Mouse (Mus musculus): ENCODE measurements around the gene Arhgef15.
"Not testable (repeated sequence)": the region's sequence is repeated elsewhere in the genome, so short reads cannot be mapped to it uniquely, and the experiment has no call there.

Arhgef15 gene

DNA sequence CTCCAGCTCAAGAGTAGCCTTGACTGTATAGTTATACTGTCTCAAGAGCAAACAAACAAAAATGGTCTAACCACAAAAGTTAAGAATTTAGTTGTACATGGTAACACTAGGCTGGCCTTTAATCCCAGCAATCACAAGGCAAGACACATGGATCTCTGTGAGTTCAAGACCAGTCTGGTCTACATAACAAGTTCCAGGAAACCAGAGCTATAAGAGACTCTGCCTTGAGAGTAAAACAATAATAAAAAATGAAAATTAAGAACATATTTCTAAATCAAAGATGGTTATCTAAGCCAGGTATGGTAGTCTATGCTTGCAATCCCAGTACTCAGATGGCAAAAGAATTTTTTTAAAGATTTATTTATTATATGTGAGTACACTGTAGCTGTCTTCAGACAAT lies 7.8 kb upstream of the Arhgef15 start:
- no peak for DNase-seq

DNA sequence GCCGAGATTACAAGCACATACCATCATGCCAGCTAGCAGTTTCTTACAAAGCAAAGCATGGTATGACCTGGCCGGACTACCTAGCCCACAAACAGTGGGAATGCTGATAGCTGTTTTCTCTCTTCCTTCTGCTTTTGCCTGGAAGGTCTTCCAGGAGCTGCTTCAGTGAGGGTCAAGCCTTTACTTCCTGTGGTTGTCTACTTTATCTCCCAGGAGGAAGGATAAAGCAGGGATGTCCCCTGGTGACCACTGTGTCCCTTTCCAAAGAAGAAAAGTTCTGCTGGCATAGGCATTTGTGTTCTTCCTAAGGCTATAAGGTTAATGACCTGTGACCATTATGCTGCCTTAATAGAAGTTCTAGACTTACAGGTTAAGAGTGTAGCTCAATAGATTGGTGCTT lies 6.1 kb upstream of the Arhgef15 start:
- DNase-seq: no peak

- DNase-seq: not testable (repeated sequence)
These were observed 4.9 kb upstream of the Arhgef15 start for GRCm38 (mm10) chr11:68962159-68962558.

DNA sequence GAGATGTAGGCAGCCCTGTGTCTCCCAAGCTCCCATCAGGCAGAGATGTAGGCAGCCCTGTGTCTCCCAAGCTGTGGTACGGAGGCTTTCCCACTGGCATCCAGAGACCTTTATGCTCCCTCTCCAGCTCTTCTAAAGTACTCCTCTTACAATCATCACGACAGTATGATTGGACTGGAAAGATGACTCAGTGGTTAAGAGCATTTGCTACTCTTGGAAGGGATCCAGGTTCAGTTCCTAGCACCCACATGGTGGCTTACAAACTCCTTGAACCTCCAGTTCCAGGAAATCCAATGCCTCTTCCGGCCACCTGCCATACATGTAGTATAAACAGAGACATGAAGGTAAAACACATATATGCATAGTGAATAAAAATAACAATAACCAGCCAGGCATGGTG lies 4.3 kb upstream of the Arhgef15 start:
- no peak for DNase-seq

- no peak for DNase-seq
These were observed 691 bp upstream of the Arhgef15 start for GRCm38 (mm10) chr11:68957971-68958370.

GRCm38 (mm10) chr11:68956697-68957096 lies 583 bp downstream of the Arhgef15 start:
- no peak for DNase-seq

DNA sequence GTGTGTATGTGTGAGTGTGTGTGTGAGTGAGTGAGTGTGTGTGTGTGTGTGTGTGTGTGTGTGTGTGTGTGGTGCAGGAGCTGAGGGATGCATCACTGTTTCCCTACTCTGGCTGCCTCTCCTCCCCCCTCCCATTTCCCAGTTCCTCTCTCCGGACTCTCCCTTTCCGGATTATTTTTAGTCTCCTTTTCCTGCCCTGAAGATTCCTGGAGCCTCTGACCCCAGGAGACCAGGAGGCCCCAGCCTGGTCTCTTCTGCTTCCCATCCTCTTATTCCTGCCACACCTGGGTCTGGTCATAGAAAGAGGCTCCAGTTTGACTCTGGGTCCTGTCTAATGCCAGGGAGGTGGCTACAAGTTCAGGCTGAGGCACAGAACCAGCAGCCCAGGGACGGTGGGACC lies 1.2 kb downstream of the Arhgef15 start:
- no peak for DNase-seq

DNA sequence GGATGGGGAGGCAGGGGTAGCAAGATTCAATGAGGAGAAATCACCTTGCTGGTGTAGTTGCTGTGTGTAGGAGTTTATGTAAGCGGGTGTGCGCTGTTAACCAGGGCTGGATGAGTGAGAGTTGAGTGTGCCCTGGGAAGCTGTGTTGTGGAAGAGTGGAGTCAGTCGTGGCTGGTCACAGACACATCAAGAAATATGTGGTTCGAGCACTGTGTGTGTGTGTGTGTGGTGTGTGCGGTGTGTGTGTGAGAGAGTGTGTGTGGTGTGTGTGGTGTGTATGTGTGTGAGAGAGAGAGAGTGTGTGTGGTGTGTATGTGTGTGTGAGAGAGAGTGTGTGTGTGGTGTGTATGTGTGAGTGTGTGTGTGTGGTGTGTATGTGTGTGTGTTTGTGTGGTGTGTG lies 1.8 kb downstream of the Arhgef15 start:
- no peak for DNase-seq

DNA sequence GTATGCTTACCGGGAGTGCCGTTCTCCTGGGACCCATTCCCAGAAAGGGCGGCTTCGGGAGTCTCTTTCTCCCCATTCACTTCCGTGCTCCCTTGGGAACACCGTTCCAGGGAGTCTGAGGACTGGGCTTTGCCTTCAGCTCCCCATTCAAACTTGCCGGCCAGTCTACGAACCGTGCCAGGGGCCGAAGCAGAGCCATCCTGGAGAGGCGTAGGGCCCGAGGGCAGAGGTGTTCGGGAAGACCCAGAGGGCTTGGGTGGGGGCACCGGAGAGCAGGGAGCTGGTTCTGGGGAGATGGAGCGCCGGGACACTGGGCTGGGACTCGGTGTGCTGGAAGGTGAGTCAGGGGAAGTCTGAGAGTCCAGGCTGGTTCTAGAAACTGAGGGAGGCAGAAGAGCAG lies 2.9 kb downstream of the Arhgef15 start:
- DNase-seq: no peak

DNA sequence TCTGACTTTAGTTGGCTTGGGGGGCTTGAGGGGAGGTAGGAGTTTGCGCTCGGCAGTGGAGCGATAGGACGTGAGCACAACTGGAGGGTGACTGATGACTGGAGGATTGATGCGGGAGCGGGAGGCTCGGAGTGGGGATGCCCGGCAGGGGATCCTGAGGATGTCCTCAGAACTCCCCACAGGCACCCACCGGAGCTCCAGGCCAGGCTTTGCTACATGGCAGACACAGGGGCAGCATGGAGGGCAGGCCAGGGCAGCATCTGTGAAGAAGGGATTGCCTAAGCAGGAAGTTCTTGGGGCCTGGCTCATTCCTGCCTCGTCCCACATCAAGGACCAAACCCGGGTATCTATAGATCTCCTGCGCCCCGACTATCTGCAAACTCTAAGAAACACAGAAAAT lies 3.4 kb downstream of the Arhgef15 start:
- no peak for DNase-seq

DNA sequence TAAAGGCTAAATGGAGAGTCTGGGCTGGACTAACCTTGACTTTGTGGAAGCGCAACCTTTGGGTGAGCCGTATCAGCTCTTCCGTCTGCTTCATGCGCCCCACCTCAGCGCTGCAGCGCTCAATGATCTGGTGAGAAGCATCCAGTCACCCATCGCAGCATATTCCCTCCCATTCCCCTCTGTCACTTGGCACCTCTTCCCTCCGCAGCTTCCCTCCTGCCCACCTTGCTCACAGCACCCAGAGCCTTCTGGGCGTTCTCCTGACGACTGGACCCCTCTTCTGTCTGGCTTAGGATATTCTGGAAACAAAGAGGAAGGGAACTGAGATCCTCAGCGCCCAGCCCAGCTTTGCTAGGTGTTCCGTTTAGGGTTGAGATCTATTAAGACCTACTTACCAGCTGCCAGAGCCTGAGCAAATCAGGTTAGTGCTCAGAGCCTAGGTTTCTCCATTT lies 9.7 kb downstream of the Arhgef15 start:
- DNase-seq: peak; percentile 69 to 77

GRCm38 (mm10) chr11:68946806-68947440 lies 10.4 kb downstream of the Arhgef15 start:
- peak; percentile 36 to 39 for DNase-seq

- no peak for DNase-seq
These were observed 11.3 kb downstream of the Arhgef15 start for GRCm38 (mm10) chr11:68946001-68946400.

DNA sequence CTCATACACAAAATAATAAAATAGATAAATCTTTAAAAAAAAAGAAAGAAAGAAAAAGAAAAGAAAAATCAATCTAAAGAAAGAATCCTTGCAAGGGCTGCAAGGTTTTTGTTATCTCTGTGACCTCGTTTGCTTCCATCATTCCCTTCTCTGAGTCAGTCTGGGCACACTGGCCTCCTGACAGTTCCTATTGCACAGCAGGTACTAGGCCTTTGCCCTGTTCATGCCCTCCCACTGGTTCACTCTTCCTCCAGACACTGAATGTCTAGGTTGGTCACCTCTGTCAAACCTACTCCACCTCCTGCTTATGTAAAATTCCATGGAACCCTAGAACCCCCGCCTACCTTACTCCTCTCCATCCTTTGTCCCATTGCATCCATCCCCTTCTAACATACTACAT lies 12.0 kb downstream of the Arhgef15 start:
- no peak for DNase-seq

DNA sequence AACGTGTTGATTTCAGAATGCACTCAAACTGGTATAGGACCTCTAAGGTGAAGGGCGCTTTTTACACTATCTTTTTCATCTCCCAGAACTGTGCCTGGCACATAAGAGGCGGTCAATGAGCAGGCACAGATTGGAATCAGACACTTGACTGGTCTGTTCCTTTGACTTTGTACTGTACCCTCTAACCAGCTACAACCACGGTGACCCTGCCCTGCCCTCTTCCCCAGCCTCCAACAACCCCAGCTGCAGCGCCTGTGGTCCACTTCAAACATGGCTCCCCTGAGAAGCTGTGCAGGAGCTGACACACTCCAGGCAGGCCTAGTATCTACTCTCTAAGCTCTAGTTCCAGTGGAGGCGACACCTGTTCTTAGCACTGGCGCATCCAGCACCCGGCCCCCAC lies 14.5 kb downstream of the Arhgef15 start:
- DNase-seq: no peak

DNA sequence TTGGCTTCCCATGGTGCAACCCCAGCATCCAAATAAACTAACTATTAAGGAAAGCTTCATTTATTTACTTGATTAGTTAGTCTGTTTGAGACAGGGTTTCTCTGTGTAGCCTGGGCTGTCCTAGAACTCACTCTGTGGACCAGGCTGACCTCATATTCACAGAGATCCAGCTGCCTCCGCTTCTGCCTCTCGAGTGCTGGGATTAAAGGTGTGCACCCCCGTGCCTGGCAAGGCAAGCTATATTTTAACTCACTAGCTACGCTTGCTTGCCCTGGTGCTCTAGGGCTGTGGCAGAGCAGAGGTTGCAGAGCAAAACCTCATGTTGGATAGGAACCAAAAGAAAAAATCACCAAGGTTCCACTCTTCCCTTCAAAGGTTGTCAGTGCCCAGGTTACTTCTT lies 16.8 kb downstream of the Arhgef15 start:
- DNase-seq: peak; percentile 19 to 31

GRCm38 (mm10) chr11:68939451-68940304 lies 17.6 kb downstream of the Arhgef15 start:
- DNase-seq: peak; percentile 85 to 88

DNA sequence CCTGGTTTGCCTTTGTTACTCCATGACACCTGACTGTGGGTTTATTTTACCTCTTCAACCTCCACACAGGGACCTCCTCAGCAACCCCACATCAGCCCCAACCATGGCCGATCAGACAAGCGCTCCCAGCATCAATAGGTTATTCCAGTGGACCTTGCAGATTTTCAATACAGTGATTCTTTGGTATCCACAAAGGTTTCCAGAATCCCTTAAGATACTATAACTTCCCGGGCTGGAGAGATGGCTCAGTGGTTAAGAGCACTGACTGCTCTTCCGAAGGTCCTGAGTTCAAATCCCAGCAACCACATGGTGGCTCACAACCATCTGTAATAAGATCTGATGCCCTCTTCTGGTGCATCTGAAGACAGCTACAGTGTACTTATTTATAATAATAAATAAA lies 20.3 kb downstream of the Arhgef15 start:
- not testable (repeated sequence) for DNase-seq

GRCm38 (mm10) chr11:68933885-68934507 lies 23.3 kb downstream of the Arhgef15 start:
- DNase-seq: no peak

- no peak for DNase-seq
These were observed 27.3 kb downstream of the Arhgef15 start for GRCm38 (mm10) chr11:68929947-68930346.

- DNase-seq: no peak
These were observed 30.3 kb downstream of the Arhgef15 start, which contains the start of gene Odf4 for GRCm38 (mm10) chr11:68926981-68927380. Gene Odf4 (minus strand): TSS chr11:68927081.

- no peak for DNase-seq
These were observed 32.5 kb downstream of the Arhgef15 start for GRCm38 (mm10) chr11:68924749-68925148.

- DNase-seq: no peak
These were observed 34.1 kb downstream of the Arhgef15 start for GRCm38 (mm10) chr11:68923191-68923590.

GRCm38 (mm10) chr11:68914566-68914965 lies 42.7 kb downstream of the Arhgef15 start:
- no peak for DNase-seq

All from cerebellum, postnatal 25 days (tissue).